Mouse (Mus musculus) lung, adult 2 months (tissue): ENCODE data around the gene Gm42372.

Experiments used
- CTCF ChIP-seq: fragments of 200-500 bp; IDR thresholded peaks from 2 replicates; pipeline ENCODE4 v1.5.1; 2011; ENCODE audit warnings: mild to moderate bottlenecking, low read length, control low read depth; ENCODE audit not compliant: insufficient read depth
- POLR2A ChIP-seq: fragments of 200-500 bp; IDR thresholded peaks from 2 replicates; pipeline ENCODE4 v1.6.1; 2011; ENCODE audit warnings: low read depth, mild to moderate bottlenecking, control low read depth, low read length, borderline replicate concordance; ENCODE audit errors: extremely low read depth

DNA sequence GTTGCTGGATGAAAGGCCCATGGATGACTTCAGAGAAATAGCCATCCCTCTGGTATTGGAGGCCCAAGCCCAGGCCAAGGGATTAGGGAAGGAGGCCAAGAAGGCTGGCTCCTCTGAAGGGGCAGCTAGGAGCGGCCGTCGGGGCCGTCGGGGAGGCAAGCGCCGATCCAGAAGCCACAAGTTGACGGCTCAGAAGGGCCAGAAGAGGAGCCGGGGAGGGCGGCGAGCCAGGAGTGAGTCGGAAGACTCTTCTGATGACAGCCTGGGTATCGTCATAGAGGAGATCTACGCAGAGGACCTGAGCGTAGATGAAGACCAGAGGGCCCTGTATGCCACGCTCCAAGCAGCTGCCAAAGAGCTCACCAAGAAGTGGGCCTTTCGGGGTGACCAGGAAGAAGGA is 37.5 kb upstream of the Gm42372 start:
- TF ChIP-seq CTCF, result no peak
- TF ChIP-seq POLR2A, result no peak
